Mouse (Mus musculus): Measurements from ENCODE around the gene Vps13a. TPM values are rescaled to one million over a fixed set of nuclear protein-coding genes. Genes with fewer than 3 reads are reported as not detected.

The Vps13a gene
- polyA plus RNA-seq, 1 experiment from 2014 or later = 7.4 TPM

DNA sequence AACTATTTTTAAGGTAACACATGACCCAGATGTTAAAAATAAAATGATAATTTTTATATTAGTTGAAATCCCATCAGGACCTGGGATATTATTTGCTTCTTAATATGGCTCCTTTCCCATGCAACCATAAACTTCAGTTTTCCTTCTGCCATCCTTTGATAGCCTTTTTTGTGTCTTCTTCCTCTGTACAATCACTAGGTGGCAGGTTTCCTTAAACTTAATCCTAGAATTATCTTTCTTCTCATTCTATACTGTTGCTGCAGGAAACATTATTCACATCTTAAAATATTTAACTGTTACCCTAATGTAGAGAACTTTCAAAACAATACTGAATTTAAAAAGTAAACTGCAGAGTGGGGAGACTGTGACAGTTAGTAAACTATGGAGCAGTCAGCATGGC lies 24.9 kb downstream of the Vps13a start:
- Histone ChIP-seq H3K4me2 (ENCODE audit: low read depth, low read length) (no peak overlapping the region), H3K27me3 (ENCODE audit: control insufficient read depth, insufficient read depth, low read length) (no peaks in the 10 kb centered on the region), H3K36me3 (replicated peaks; ENCODE audit: control insufficient read depth, insufficient read depth, low read depth, low read length) (no peaks in the 10 kb centered on the region), H3K27ac (replicated peaks; ENCODE audit: low read depth, low read length) (no peak overlapping the region), H3K9me3 (replicated peaks; ENCODE audit: control insufficient read depth, low read length) (no peaks in the 10 kb centered on the region), H3K9ac (replicated peaks; ENCODE audit: low read length) (no peak overlapping the region), H3K4me3 (ENCODE audit: low read depth, low read length) (no peak overlapping the region), H3K4me1 (ENCODE audit: control insufficient read depth, insufficient read depth, low read length) (no peaks in the 10 kb centered on the region)
- ATAC-seq (replicated peaks; ENCODE audit: insufficient number of reproducible peaks, low FRiP score, low TSS enrichment, low read depth) (no peak), DNase-seq (ENCODE audit: low spot score) (no peak)

GRCm38 (mm10) chr19:16755226-16755625 lies 25.5 kb downstream of the Vps13a start:
- H3K4me3 ChIP-seq (ENCODE audit: low read depth, low read length) = no peak overlapping the region
- DNase-seq (ENCODE audit: low spot score) (no peak), ATAC-seq (replicated peaks; ENCODE audit: insufficient number of reproducible peaks, low FRiP score, low TSS enrichment, low read depth) (no peak)
- H3K4me1 ChIP-seq (ENCODE audit: control insufficient read depth, insufficient read depth, low read length) = no peaks in the 10 kb centered on the region
- H3K9me3 ChIP-seq (replicated peaks; ENCODE audit: control insufficient read depth, low read length) = no peaks in the 10 kb centered on the region
- no peaks in the 10 kb centered on the region for H3K36me3 ChIP-seq (replicated peaks; ENCODE audit: control insufficient read depth, insufficient read depth, low read depth, low read length)
- no peak overlapping the region for H3K27ac ChIP-seq (replicated peaks; ENCODE audit: low read depth, low read length)
- H3K4me2 ChIP-seq (ENCODE audit: low read depth, low read length) = no peak overlapping the region
- H3K9ac ChIP-seq (replicated peaks; ENCODE audit: low read length) = no peak overlapping the region
- H3K27me3 ChIP-seq (ENCODE audit: control insufficient read depth, insufficient read depth, low read length) = no peaks in the 10 kb centered on the region
- 87% methylated on average over 7 of the region's 7 CpGs for WGBS

DNA sequence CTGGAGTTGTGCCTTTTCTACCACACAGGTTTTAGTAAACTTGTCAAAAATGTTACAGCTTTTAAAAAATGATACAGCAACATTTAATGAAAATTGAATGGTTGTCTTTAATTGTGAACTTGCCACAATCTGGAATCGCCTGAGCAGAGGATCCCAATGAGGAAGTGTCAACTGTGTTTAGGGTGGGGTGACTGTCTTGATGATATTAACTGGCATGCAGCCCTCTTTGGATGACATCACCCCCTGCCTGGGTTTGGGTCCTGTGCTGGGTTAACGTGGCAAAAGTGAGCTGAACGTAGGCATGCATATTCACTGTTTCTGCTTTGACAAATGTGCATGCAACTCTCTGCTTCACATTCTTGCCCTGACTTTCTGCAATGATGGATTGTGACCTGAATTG lies 27.6 kb downstream of the Vps13a start:
- no peak overlapping the region for H3K4me2 ChIP-seq (ENCODE audit: low read depth, low read length)
- H3K36me3 ChIP-seq (replicated peaks; ENCODE audit: control insufficient read depth, insufficient read depth, low read depth, low read length) = no peaks in the 10 kb centered on the region
- WGBS = 91% methylated on average over 3 of the region's 3 CpGs
- H3K4me3 ChIP-seq (ENCODE audit: low read depth, low read length) = no peak overlapping the region
- DNase-seq (ENCODE audit: low spot score) (no peak), ATAC-seq (replicated peaks; ENCODE audit: insufficient number of reproducible peaks, low FRiP score, low TSS enrichment, low read depth) (no peak)
- H3K9me3 ChIP-seq (replicated peaks; ENCODE audit: control insufficient read depth, low read length) = no peaks in the 10 kb centered on the region
- H3K9ac ChIP-seq (replicated peaks; ENCODE audit: low read length) = no peak overlapping the region
- H3K27me3 ChIP-seq (ENCODE audit: control insufficient read depth, insufficient read depth, low read length) = no peaks in the 10 kb centered on the region
- H3K27ac ChIP-seq (replicated peaks; ENCODE audit: low read depth, low read length) = no peak overlapping the region
- no peaks in the 10 kb centered on the region for H3K4me1 ChIP-seq (ENCODE audit: control insufficient read depth, insufficient read depth, low read length)

- H3K36me3 ChIP-seq (replicated peaks; ENCODE audit: control insufficient read depth, insufficient read depth, low read depth, low read length) = no peaks in the 10 kb centered on the region
- no peak for DNase-seq (ENCODE audit: low spot score)
- no peak for ATAC-seq (replicated peaks; ENCODE audit: insufficient number of reproducible peaks, low FRiP score, low TSS enrichment, low read depth)
- no peaks in the 10 kb centered on the region for H3K27me3 ChIP-seq (ENCODE audit: control insufficient read depth, insufficient read depth, low read length)
- H3K9ac ChIP-seq (replicated peaks; ENCODE audit: low read length) = no peak overlapping the region
- no peak overlapping the region for H3K27ac ChIP-seq (replicated peaks; ENCODE audit: low read depth, low read length)
- H3K4me3 ChIP-seq (ENCODE audit: low read depth, low read length) = no peak overlapping the region
- WGBS = 89% methylated on average over 4 of the region's 4 CpGs
- H3K9me3 ChIP-seq (replicated peaks; ENCODE audit: control insufficient read depth, low read length) = no peaks in the 10 kb centered on the region
- no peak overlapping the region for H3K4me2 ChIP-seq (ENCODE audit: low read depth, low read length)
- no peaks in the 10 kb centered on the region for H3K4me1 ChIP-seq (ENCODE audit: control insufficient read depth, insufficient read depth, low read length)
Measured at GRCm38 (mm10) chr19:16736854-16737253, 43.9 kb downstream of the Vps13a start.

- H3K4me1 ChIP-seq (ENCODE audit: control insufficient read depth, insufficient read depth, low read length) = no peaks in the 10 kb centered on the region
- no peaks in the 10 kb centered on the region for H3K36me3 ChIP-seq (replicated peaks; ENCODE audit: control insufficient read depth, insufficient read depth, low read depth, low read length)
- DNase-seq (ENCODE audit: low spot score) (no peak), ATAC-seq (replicated peaks; ENCODE audit: insufficient number of reproducible peaks, low FRiP score, low TSS enrichment, low read depth) (no peak)
- no peak overlapping the region for H3K27ac ChIP-seq (replicated peaks; ENCODE audit: low read depth, low read length)
- H3K4me3 ChIP-seq (ENCODE audit: low read depth, low read length) = no peak overlapping the region
- H3K27me3 ChIP-seq (ENCODE audit: control insufficient read depth, insufficient read depth, low read length) = no peaks in the 10 kb centered on the region
- H3K4me2 ChIP-seq (ENCODE audit: low read depth, low read length) = no peak overlapping the region
- H3K9me3 ChIP-seq (replicated peaks; ENCODE audit: control insufficient read depth, low read length) = no peaks in the 10 kb centered on the region
- 67% methylated on average over 2 of the region's 2 CpGs for WGBS
- no peak overlapping the region for H3K9ac ChIP-seq (replicated peaks; ENCODE audit: low read length)
Measured at GRCm38 (mm10) chr19:16728729-16729128, 52.0 kb downstream of the Vps13a start.

- Histone ChIP-seq H3K4me1 (ENCODE audit: control insufficient read depth, insufficient read depth, low read length) (no peaks in the 10 kb centered on the region), H3K27me3 (ENCODE audit: control insufficient read depth, insufficient read depth, low read length) (no peaks in the 10 kb centered on the region), H3K36me3 (replicated peaks; ENCODE audit: control insufficient read depth, insufficient read depth, low read depth, low read length) (no peaks in the 10 kb centered on the region), H3K4me3 (ENCODE audit: low read depth, low read length) (no peak overlapping the region), H3K9me3 (replicated peaks; ENCODE audit: control insufficient read depth, low read length) (no peaks in the 10 kb centered on the region), H3K27ac (replicated peaks; ENCODE audit: low read depth, low read length) (no peak overlapping the region), H3K9ac (replicated peaks; ENCODE audit: low read length) (no peak overlapping the region), H3K4me2 (ENCODE audit: low read depth, low read length) (no peak overlapping the region)
- DNase-seq (ENCODE audit: low spot score) (no peak), ATAC-seq (replicated peaks; ENCODE audit: insufficient number of reproducible peaks, low FRiP score, low TSS enrichment, low read depth) (no peak)
- 86% methylated on average over 3 of the region's 3 CpGs for WGBS
Measured at GRCm38 (mm10) chr19:16715249-16715648, 65.5 kb downstream of the Vps13a start.

GRCm38 (mm10) chr19:16701790-16702189 lies 78.9 kb downstream of the Vps13a start:
- no peak for DNase-seq (ENCODE audit: low spot score)
- no peaks in the 10 kb centered on the region for H3K27me3 ChIP-seq (ENCODE audit: control insufficient read depth, insufficient read depth, low read length)
- 86% methylated on average over 1 of the region's 1 CpGs for WGBS
- no peaks in the 10 kb centered on the region for H3K9me3 ChIP-seq (replicated peaks; ENCODE audit: control insufficient read depth, low read length)
- H3K27ac ChIP-seq (replicated peaks; ENCODE audit: low read depth, low read length) = no peak overlapping the region
- H3K9ac ChIP-seq (replicated peaks; ENCODE audit: low read length) = no peak overlapping the region
- ATAC-seq (replicated peaks; ENCODE audit: insufficient number of reproducible peaks, low FRiP score, low TSS enrichment, low read depth) = no peak
- H3K4me2 ChIP-seq (ENCODE audit: low read depth, low read length) = no peak overlapping the region
- H3K4me1 ChIP-seq (ENCODE audit: control insufficient read depth, insufficient read depth, low read length) = no peaks in the 10 kb centered on the region
- no peaks in the 10 kb centered on the region for H3K36me3 ChIP-seq (replicated peaks; ENCODE audit: control insufficient read depth, insufficient read depth, low read depth, low read length)
- no peak overlapping the region for H3K4me3 ChIP-seq (ENCODE audit: low read depth, low read length)

DNA sequence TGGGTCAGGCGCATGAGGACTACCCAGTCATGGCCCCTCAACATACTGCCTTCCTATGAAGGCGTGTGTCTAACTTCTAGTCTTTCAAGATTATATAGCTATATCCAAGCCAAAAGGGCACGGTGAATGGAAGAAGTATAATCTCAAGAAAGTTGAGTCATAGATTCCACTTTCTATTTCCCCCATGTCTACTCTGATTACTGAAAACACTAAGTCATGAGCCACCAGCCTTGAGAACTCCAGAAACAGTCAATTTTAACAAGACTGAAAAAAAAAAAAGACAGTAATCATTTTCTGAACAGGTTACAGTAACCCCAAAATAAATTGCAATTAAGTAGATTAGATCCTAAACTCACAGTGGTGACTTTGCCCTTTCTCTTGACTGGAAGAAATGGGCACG lies 95.8 kb downstream of the Vps13a start:
- 94% methylated on average over 4 of the region's 4 CpGs for WGBS

More for the DNA sequence above, 95.8 kb downstream of the Vps13a start:
- Histone ChIP-seq H3K36me3 (replicated peaks; ENCODE audit: control insufficient read depth, insufficient read depth, low read depth, low read length) (no peaks in the 10 kb centered on the region), H3K9ac (replicated peaks; ENCODE audit: low read length) (no peak overlapping the region), H3K9me3 (replicated peaks; ENCODE audit: control insufficient read depth, low read length) (no peaks in the 10 kb centered on the region), H3K4me1 (ENCODE audit: control insufficient read depth, insufficient read depth, low read length) (no peaks in the 10 kb centered on the region), H3K4me2 (ENCODE audit: low read depth, low read length) (no peak overlapping the region), H3K27ac (replicated peaks; ENCODE audit: low read depth, low read length) (no peak overlapping the region), H3K4me3 (ENCODE audit: low read depth, low read length) (no peak overlapping the region), H3K27me3 (ENCODE audit: control insufficient read depth, insufficient read depth, low read length) (no peaks in the 10 kb centered on the region)
- no peak for ATAC-seq (replicated peaks; ENCODE audit: insufficient number of reproducible peaks, low FRiP score, low TSS enrichment, low read depth)
- DNase-seq (ENCODE audit: low spot score) = no peak

Data from embryonic facial prominence, embryonic 11.5 days (tissue).